Mouse (Mus musculus) heart, embryonic 16.5 days (tissue): ENCODE measurements around the gene Glb1. TPM values are rescaled to one million over a fixed set of nuclear protein-coding genes. Genes with fewer than 3 reads are reported as not detected.

Experiments used
- ATAC-seq: fragments of 200-750 bp; cut with Nextera tagmentation; replicated peaks from 2 replicates; pipeline ENCODE4 v1.8.0; 2017; ENCODE audit warnings: moderate number of reproducible peaks; ENCODE audit not compliant: insufficient read depth, low FRiP score; ENCODE audit errors: extremely low read depth
- H3K27ac ChIP-seq: fragments of 300-500 bp; sonication (generic); 2 replicates; pipeline ENCODE4 v1.5.1; 2014; ENCODE audit warnings: mild to moderate bottlenecking, low read length, control low read depth, moderate library complexity
- H3K27me3 ChIP-seq: fragments of 300-500 bp; sonication (generic); 2 replicates; pipeline ENCODE4 v1.6.1; 2014; ENCODE audit warnings: low read length, mixed read lengths; ENCODE audit not compliant: control insufficient read depth, insufficient read depth
- H3K36me3 ChIP-seq: fragments of 300-500 bp; sonication (generic); 2 replicates; pipeline ENCODE4 v1.6.1; 2014; ENCODE audit not compliant: control insufficient read depth, insufficient read depth
- H3K4me1 ChIP-seq: fragments of 300-500 bp; sonication (generic); 2 replicates; pipeline ENCODE4 v1.6.1; 2014; ENCODE audit warnings: low read length, mixed read lengths; ENCODE audit not compliant: control insufficient read depth, insufficient read depth
- H3K4me2 ChIP-seq: fragments of 300-500 bp; sonication (generic); 2 replicates; pipeline ENCODE4 v1.6.1; 2014; ENCODE audit warnings: low read depth, mild to moderate bottlenecking, control low read depth, low read length
- H3K4me3 ChIP-seq: fragments of 300-500 bp; sonication (generic); 2 replicates; pipeline ENCODE4 v1.5.1; 2014; ENCODE audit warnings: mild to moderate bottlenecking, control low read depth, low read length
- H3K9ac ChIP-seq: fragments of 300-500 bp; sonication (generic); 2 replicates; pipeline ENCODE4 v1.6.1; 2014; ENCODE audit warnings: low read length, control low read depth
- H3K9me3 ChIP-seq: fragments of 300-500 bp; sonication (generic); replicated peaks from 2 replicates; pipeline ENCODE4 v1.6.1; 2016; ENCODE audit warnings: low read length; ENCODE audit not compliant: control insufficient read depth
- WGBS: fragments of 180-500 bp; shearing (Covaris S2); extraction: QIAGEN DNeasy Blood & Tissue Kit; methylation state at CpG from one replicate; pipeline ENCODE4 v1.1.7; 2014; 5-methylcytosine and 5-hydroxymethylcytosine counted together
- polyA plus RNA-seq: library from polyadenylated mRNA; unstranded; fragments of >200 nt; fragmentation: Nextera tagmentation; extraction: Ambion mirVana; gene quantifications from 2 replicates; pipeline ENCODE4 v1.2.1, GENCODE M21; 2015

The Glb1 gene
- polyA plus RNA-seq, 1 experiment from 2014 or later = 42.5 TPM

- peaks cover 14% of the 10 kb centered on the region for H3K4me1 ChIP-seq
- no peak overlapping the region for H3K4me3 ChIP-seq
- H3K9ac ChIP-seq = no peak overlapping the region
- 84% methylated on average over 9 of the region's 9 CpGs for WGBS
- no peak overlapping the region for H3K27ac ChIP-seq
- ATAC-seq = no peak
- H3K36me3 ChIP-seq = no peaks in the 10 kb centered on the region
- no peaks in the 10 kb centered on the region for H3K27me3 ChIP-seq
- H3K4me2 ChIP-seq = no peak overlapping the region
- H3K9me3 ChIP-seq = no peaks in the 10 kb centered on the region
Observed at GRCm38 (mm10) chr9:114522501-114522900, 121.6 kb downstream of the Glb1 start.

Other genes with a start within 250 kb of the Glb1 start
- gene Bcl2a1c, start 70.9 kb upstream of the Glb1 start, polyA plus RNA-seq = not detected in 2 replicates
- gene Crtap, start 10.4 kb upstream of the Glb1 start, polyA plus RNA-seq = 131 and 138 TPM in 2 replicates
- gene Tmppe, start within 50 bp of the Glb1 start, polyA plus RNA-seq = 8.2 and 10.0 TPM in 2 replicates
- gene Ccr4, start 103.8 kb downstream of the Glb1 start, polyA plus RNA-seq = 0.35 and 0.87 TPM in 2 replicates
- gene C130032M10Rik, start 114.6 kb downstream of the Glb1 start, polyA plus RNA-seq = 0.87 and 1.3 TPM in 2 replicates
- gene Trim71, start 163.3 kb downstream of the Glb1 start, polyA plus RNA-seq = 0.03 and 0.05 TPM in 2 replicates
- gene Cnot10, start 239.1 kb downstream of the Glb1 start, polyA plus RNA-seq = 38.6 and 41.4 TPM in 2 replicates